Mouse (Mus musculus) neutrophil, adult 65 days (primary cell): ENCODE measurements around the gene Mpp1. TPM values are rescaled to one million over a fixed set of nuclear protein-coding genes. Genes with fewer than 3 reads are reported as not detected.

Experiments used
- total RNA-seq: library from RNA; stranded (reverse); gene quantifications from 2 replicates; pipeline ENCODE4 v1.2.4, GENCODE M21; 2023

Mpp1 gene
- 140 and 149 TPM in 2 replicates for total RNA-seq

DNA sequence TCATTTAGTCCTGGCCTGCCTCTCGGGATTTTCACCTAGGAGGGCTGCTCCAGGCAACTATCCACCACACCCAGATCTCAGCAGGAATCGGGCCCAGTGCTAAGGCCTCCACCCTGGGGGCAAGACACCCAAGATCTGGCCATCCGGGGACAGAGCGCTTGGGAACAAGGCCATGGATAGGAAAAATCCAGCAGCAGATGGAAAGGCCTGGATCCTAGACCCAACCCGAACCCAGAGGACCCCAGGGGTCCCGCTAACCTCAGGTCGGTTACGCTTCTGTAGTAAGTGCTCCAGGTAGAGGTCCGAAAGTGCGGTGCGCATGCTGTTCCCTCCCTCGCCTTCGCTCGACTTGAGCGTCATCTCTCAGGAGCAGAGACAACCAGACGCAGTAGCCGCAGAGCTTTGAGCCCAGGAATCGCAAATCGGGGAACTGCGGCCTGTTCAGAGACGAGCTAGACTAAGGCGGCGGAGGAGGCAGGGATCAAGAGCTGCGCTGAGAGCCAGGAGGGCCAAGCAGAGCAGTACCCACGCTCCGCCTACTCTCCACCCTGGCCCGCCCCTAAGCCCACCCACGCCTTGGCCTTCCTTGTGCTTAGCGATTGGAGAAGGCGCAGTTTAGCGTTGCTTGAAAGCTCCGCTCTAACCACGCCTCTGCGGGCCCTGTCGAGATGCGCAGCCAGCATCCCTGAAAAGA, at the start of gene Mpp1:
Gene Mpp1 (minus strand): TSS at position 550 of the 694 bp plus-strand sequence.

DNA sequence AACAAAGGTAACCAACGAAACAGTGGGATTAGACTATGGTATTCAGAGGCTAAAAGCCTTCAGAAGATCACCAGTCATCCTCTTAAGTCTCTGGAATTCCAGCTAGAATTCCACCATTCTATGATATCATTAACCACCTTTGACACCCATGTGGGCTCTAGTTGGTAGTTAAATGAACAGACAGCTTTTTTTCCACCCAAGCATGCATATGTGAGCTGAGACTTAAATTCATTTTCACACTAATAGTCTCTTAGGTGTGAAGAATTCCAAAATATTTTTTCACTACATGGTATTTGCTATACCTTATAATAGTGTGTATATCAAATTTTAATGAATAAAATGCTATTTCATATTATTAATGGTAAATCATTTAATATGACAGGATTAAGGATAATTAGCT, 32.9 kb upstream of the Mpp1 start, which contains the start of gene Smim9:
Gene Smim9 (minus strand): TSS at position 101 of the 400 bp plus-strand sequence.

DNA sequence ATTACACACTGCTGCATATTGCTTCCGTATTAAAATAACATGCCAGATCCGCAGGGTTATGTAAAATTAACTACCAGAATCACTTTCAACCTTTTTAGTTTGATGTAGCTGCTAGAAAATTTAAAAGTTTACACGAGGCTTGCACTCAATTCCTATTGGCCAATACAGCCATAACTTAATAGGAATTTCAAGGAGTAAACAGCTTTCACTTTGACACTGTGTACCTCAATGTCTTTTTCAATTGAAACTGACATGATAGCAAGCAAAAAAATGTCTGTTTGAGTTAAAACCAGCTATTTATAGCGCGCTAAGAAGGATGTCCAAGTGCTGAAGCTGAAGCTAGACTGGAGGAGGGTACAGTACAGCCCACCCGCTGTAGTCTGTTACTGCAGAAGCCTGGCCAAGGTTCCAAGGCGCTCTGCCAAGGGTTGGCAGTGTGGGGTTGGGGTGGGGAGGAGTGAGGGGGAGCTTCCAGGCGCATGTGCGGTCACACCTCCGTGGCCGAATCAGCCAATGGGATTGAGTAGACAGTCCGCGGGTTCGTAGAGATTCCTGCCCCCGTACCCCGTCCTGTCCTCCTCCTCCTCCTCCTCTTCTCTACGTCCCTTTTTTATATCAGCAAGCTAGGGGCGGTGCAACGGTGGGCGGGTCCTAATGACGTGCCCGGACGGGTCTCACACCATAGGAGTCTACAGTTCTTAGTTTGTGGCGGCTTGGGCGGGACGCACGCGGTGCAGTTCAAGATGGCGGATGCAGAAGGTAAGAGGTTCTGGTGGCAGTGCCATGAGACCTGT, 35.2 kb downstream of the Mpp1 start, which contains the start of gene Dkc1:
Gene Dkc1 (plus strand): TSS at position 486 of the 794 bp plus-strand sequence.

DNA sequence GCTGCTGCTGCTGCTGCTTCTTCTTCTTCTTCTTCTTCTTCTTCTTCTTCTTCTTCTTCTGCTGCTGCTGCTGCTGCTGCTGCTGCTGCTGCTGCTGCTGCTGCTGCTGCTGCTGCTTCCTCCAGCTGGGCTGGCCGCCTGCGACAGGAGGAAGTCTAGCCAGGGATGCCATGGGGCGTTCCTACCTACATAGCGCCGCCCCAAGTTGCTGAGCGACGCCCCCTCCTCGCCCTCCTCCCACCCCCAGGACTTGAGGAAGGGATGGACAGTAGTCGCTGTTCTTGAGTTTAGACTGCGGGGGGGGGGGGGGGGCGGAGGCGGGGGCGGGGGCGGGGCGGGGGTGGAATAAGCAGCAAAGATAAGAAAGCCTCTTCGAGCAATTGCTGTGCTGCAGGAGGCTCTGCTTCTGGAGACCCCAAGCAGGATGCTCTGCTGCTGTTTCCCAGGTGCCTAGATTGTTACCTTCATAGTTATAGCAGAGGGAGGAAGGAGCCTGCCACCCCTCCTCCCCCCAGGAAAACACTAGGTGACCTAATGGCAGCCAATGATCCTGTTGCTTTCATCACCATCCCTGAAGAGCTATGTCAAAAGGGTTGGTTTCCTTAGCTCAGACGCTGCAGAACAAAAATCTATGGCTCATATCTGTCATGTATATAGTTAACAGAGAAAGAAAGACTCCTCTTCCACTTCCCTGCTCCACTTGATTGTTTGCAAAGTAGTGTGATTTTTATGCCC, 45.9 kb downstream of the Mpp1 start, which contains the start of gene Gab3:
Gene Gab3 (minus strand): TSS at position 685 of the 735 bp plus-strand sequence.

Other genes starting within 250 kb of the Mpp1 start
- gene Gab3, start 45.6 kb downstream of the Mpp1 start, total RNA-seq: 8.9 and 11.8 TPM in 2 replicates
- 14.3 and 16.7 TPM in 2 replicates for gene Dkc1, start 35.2 kb downstream of the Mpp1 start, total RNA-seq
- gene Smim9, start 32.8 kb upstream of the Mpp1 start, total RNA-seq: not detected in 2 replicates